Mouse (Mus musculus) heart, postnatal 0 days (tissue): ENCODE measurements around the gene Cd80.

Experiments used
- CTCF ChIP-seq: IDR thresholded peaks from 2 replicates; pipeline ENCODE4 v1.5.1; 2016; ENCODE audit warnings: antibody characterized with exemption, control low read depth, low read depth
- EP300 ChIP-seq: IDR thresholded peaks from 2 replicates; pipeline ENCODE4 v1.6.1; 2016; ENCODE audit warnings: antibody characterized with exemption, low read depth

DNA sequence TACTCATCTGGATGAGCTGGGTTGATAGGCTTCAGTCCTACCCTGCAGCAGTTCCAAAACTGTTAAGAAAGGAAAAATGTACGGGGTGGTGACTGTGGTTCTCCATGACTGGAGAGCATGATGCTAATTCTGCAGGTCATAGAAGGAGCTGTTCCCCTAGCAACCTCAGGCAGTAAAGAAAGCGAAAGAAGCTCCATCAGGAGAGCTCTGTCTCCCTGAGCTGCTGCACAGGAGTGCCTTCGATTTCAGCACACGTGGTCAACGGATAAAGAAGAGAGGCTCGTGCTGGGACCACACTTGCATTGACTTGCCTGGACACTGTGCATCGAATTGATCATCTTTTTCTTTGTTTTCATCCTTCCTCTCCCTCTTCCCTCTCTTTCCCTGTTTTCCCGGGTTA lies 13.1 kb upstream of the Cd80 start:
- TF ChIP-seq CTCF (no peak), EP300 (no peak)
